Mouse (Mus musculus) testis, adult 10 weeks (tissue): ENCODE results near the gene Slc38a6. TPM values are rescaled to one million over a fixed set of nuclear protein-coding genes. Genes with fewer than 3 reads are reported as not detected.

Experiments used
- polyA plus RNA-seq: library from polyadenylated mRNA; stranded (reverse); fragments of 350-450 nt; fragmentation: Illumina TruSeq; extraction: RNeasy Lipid Tissue Mini Kit (QIAGEN cat#74804); gene quantifications from one replicate; pipeline ENCODE4 v1.2.3, GENCODE M21; 2014; ENCODE audit warnings: low read depth, low replicate concordance

The Slc38a6 gene
- 12.8 TPM for polyA plus RNA-seq

DNA sequence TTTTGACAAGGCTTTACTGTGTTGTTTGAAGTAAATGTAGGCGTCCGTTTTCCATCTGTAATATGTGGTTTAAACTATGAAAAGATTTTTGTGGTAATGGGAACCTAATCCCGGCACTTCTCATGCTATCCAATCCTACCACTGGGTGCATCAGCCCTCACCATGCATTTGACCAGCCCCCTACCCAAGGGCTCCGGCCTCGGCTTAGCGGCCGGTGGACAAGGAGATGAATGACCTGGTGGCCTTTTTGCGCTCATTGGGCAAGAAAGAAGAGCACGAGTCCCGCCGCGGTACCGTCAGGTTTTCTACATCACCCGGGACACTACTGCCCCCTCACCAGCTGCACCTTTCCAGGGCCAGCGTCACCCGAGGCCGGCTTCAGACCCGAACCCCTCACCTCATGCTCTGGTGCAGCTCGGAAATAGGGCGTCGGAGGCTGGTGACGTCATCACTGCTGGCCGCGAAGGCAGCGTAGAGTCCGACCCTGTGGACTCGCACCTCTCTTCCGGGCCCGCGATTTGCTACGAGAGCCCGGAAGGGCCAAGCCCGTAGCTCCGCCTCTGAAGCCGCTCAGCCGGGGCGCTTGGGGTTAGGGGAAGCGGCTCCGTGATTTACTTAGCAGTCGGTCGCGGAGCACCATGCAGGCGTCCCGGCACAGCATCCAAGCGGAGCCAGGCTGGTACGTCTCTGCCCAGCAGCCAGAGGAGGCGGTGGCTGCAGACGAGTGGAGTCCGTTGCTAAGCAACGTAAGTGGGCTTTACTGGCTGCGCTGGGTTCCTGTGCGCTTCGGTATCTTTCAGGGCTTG lies at the start of gene Slc38a6, which contains the start of gene Trmt5:
Slc38a6 (plus strand) TSS at position 493 of the 806 bp plus-strand sequence.
Trmt5 (minus strand) TSS at position 424 of the 806 bp plus-strand sequence.

Other genes with a start within 250 kb of the Slc38a6 start
- gene Six1, start 232.9 kb upstream of the Slc38a6 start, polyA plus RNA-seq: 1.2 TPM
- gene Six4, start 173.3 kb upstream of the Slc38a6 start, polyA plus RNA-seq: 1.1 TPM
- 11.1 TPM for gene Mnat1, start 163.1 kb upstream of the Slc38a6 start, polyA plus RNA-seq
- 75.7 TPM for gene Trmt5, start 69 bp upstream of the Slc38a6 start, polyA plus RNA-seq